Mouse (Mus musculus) lung, embryonic 16.5 days (tissue): ENCODE results near the gene Olfr771. TPM values are rescaled to one million over a fixed set of nuclear protein-coding genes. Genes with fewer than 3 reads are reported as not detected.
"Not testable (repeated sequence)": the region's sequence is repeated elsewhere in the genome, so short reads cannot be mapped to it uniquely, and the experiment has no call there.

Source experiments
- ATAC-seq: fragments of 200-750 bp; cut with Nextera tagmentation; 2 replicates; pipeline ENCODE4 v1.8.0; 2017; ENCODE audit warnings: low read depth, mild to moderate bottlenecking, moderate library complexity
- H3K27ac ChIP-seq: fragments of 300-500 bp; sonication (generic); 2 replicates; pipeline ENCODE4 v1.5.1; 2014; ENCODE audit warnings: mild to moderate bottlenecking, control low read depth, low read length
- H3K27me3 ChIP-seq: fragments of 300-500 bp; sonication (generic); 2 replicates; pipeline ENCODE4 v1.6.1; 2014; ENCODE audit warnings: low read depth, low read length, mixed read lengths; ENCODE audit not compliant: control insufficient read depth, insufficient read depth
- H3K36me3 ChIP-seq: fragments of 300-500 bp; sonication (generic); 2 replicates; pipeline ENCODE4 v1.6.1; 2014; ENCODE audit warnings: low read length; ENCODE audit not compliant: control insufficient read depth, insufficient read depth
- H3K4me1 ChIP-seq: fragments of 300-500 bp; sonication (generic); replicated peaks from 2 replicates; pipeline ENCODE4 v1.6.1; 2014; ENCODE audit warnings: low read length, mixed read lengths; ENCODE audit not compliant: control insufficient read depth, insufficient read depth
- H3K4me2 ChIP-seq: fragments of 300-500 bp; sonication (generic); 2 replicates; pipeline ENCODE4 v1.6.1; 2014; ENCODE audit warnings: low read depth, low read length, control low read depth
- H3K4me3 ChIP-seq: fragments of 300-500 bp; sonication (generic); 2 replicates; pipeline ENCODE4 v1.5.1; 2014; ENCODE audit warnings: mild to moderate bottlenecking, low read length, control low read depth
- H3K9ac ChIP-seq: fragments of 300-500 bp; sonication (generic); 2 replicates; pipeline ENCODE4 v1.6.1; 2014; ENCODE audit warnings: low read length, control low read depth
- H3K9me3 ChIP-seq: fragments of 300-500 bp; sonication (generic); 2 replicates; pipeline ENCODE4 v1.6.1; 2016; ENCODE audit warnings: low read length; ENCODE audit not compliant: control insufficient read depth
- WGBS: fragments of 180-500 bp; shearing (Covaris S2); extraction: QIAGEN DNeasy Blood & Tissue Kit; methylation state at CpG from one replicate; pipeline ENCODE4 v1.1.7; 2014; 5-methylcytosine and 5-hydroxymethylcytosine counted together
- polyA plus RNA-seq: library from polyadenylated mRNA; unstranded; fragments of >200 nt; fragmentation: Nextera tagmentation; extraction: Ambion mirVana; gene quantifications from 2 replicates; pipeline ENCODE4 v1.2.1, GENCODE M21; 2015

Gene Olfr771
- polyA plus RNA-seq, result not detected in 2 replicates

DNA sequence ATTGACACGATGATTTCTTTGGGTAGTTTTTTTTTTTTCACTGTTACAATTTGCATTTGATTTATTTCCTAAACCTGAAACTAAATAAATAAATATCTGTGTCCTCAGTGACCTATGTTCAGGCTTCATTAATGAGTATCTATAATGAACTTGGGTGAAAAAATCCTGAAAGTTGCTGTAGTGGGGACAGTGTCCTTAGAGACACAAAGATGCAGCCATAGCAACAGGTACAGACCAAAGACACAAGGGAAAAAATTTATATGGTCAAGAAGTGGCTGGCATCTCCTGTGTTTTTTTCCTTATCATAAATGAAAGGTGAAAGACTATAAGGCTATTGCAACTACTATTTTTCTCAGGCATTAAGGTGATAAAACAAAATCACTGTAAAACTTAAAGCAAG lies at the start of gene Olfr771:
Gene Olfr771, minus strand, starts transcription at position 101 of the 400 bp plus-strand sequence.
- Histone ChIP-seq H3K27ac (no peak within 1 kb of the TSS), H3K4me3 (no peak within 1 kb of the TSS), H3K36me3 (no peaks in the 10 kb centered on the region), H3K27me3 (no peaks in the 10 kb centered on the region), H3K9me3 (no peaks in the 10 kb centered on the region), H3K9ac (no peak within 1 kb of the TSS), H3K4me1 (no peaks in the 10 kb centered on the region), H3K4me2 (no peak within 1 kb of the TSS)
- WGBS, result 61% methylated on average over 1 of the region's 1 CpGs
- no peak for ATAC-seq

DNA sequence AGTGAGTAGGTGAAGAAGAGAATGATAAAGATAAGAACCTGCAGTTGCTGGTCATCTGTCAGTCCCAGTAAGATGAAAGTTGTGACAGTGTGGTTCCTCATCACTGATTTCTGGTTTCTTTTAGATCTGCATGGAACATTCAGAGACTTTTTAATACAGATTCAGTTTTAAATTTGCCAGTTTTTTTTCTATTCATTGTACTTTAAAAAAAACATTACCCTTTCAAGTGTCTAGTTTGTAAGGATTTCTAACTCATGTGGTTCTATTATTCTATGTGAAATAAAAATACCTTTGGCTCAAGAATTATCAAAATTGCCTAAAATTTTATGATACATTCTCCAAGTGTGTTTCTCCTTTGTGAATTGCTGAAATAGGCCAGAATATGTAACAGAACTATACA lies 22.8 kb upstream of the Olfr771 start, which contains the start of gene Olfr773:
Gene Olfr773, minus strand, starts transcription at position 101 of the 400 bp plus-strand sequence.
- not testable (repeated sequence) for H3K27ac ChIP-seq, H3K4me3 ChIP-seq, ATAC-seq, H3K9me3 ChIP-seq, H3K36me3 ChIP-seq, H3K9ac ChIP-seq, H3K4me1 ChIP-seq, H3K4me2 ChIP-seq, H3K27me3 ChIP-seq

DNA sequence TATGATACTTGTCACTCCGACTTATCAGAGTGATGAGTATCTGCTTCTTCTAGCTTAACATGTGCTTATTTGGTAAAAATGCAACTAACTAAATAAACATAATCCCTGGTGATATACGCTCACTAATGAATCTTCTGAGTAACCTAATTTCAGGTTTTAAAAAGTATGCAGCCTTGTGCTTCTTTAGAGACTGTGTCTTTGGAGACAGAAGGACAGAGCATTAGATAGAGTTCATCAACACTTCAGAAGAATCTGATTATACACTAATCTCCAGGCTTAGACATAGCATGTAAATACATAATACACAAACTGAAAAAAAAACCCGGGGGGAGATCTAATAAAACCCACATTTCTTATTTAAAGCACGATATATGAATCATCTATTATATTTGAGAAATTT lies 13.3 kb upstream of the Olfr771 start, which contains the start of gene Olfr772:
Gene Olfr772, minus strand, starts transcription at position 101 of the 400 bp plus-strand sequence.
- H3K4me3 ChIP-seq, H3K27ac ChIP-seq, H3K9ac ChIP-seq, ATAC-seq, H3K4me1 ChIP-seq, H3K9me3 ChIP-seq, H3K4me2 ChIP-seq, H3K27me3 ChIP-seq, H3K36me3 ChIP-seq: not testable (repeated sequence)
- WGBS, result 72% methylated on average over 3 of the region's 4 CpGs

DNA sequence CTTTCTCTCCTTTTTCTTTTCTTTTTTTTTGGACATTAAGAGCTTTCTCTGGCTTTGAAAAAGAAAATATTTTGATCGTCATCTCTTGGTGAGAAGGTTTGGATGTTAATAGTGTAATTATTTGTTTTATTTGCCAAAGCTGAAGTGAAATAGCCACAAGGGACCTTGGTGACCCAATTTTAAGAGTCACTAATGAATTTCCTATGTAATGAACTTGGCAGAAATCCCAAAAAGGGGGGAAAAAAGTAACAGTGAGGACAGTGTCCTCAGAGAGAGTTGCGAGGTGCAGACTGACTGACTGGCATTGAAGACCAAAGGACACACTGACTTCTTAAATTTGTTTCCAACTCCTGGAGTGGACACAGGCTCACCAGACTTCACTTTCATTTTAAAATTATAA lies 25.7 kb downstream of the Olfr771 start, which contains the start of gene Olfr770:
Gene Olfr770, minus strand, starts transcription at position 101 of the 400 bp plus-strand sequence.
- H3K27ac ChIP-seq, result no peak within 1 kb of the TSS
- no peak within 1 kb of the TSS for H3K4me2 ChIP-seq
- no peak within 1 kb of the TSS for H3K4me3 ChIP-seq
- no peaks in the 10 kb centered on the region for H3K36me3 ChIP-seq
- no peaks in the 10 kb centered on the region for H3K4me1 ChIP-seq
- no peak for ATAC-seq
- no peaks in the 10 kb centered on the region for H3K27me3 ChIP-seq
- H3K9me3 ChIP-seq, result no peaks in the 10 kb centered on the region
- H3K9ac ChIP-seq, result no peak within 1 kb of the TSS
- WGBS, result 71% methylated on average over 2 of the region's 2 CpGs

DNA sequence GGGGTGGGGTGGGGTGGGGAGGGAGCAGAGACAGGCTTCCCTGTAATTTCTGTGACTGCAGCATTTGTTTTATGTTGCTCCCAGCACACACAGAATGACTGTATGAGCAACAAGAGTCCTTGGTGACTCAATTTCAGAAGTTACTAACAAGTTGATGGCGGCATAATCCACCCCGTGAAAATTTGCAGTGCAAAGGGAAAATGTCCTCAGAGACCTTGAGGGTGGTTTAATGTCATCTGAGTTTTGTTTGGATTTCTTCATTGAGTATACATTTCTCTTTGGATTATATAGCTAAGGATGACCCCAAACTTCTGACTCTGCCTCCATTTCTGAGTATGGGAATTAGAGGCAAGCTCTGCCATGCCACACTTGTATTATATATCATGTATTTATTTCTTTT lies 46.8 kb downstream of the Olfr771 start, which contains the start of gene Olfr769:
Gene Olfr769, minus strand, starts transcription at position 101 of the 400 bp plus-strand sequence.
- Histone ChIP-seq H3K9me3 (no peaks in the 10 kb centered on the region), H3K4me3 (no peak within 1 kb of the TSS), H3K9ac (no peak within 1 kb of the TSS), H3K36me3 (no peaks in the 10 kb centered on the region), H3K27me3 (no peaks in the 10 kb centered on the region), H3K27ac (no peak within 1 kb of the TSS), H3K4me1 (no peaks in the 10 kb centered on the region), H3K4me2 (no peak within 1 kb of the TSS)
- no peak for ATAC-seq
- 74% methylated on average over 2 of the region's 2 CpGs for WGBS

DNA sequence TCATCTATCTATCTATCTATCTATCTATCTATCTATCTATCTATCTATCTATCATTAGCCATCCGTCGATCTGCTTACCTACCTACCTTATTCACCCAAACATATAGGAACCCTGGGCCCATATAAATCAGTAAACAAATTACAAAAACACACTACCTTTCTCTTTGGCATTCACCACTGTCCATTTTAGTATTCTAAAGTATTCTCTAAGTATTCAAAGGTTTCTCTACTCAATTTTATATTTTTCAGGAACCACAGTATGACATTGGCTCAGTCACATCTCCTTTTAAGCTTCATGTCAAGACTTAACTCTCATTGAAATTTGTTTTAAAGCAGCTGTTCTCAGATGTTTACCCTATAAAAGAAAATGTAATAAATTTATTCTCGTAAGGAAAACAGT lies 49.4 kb downstream of the Olfr771 start:
- Histone ChIP-seq H3K4me3 (no peak overlapping the region), H3K36me3 (no peaks in the 10 kb centered on the region), H3K4me1 (no peaks in the 10 kb centered on the region), H3K27ac (no peak overlapping the region), H3K4me2 (no peak overlapping the region), H3K9ac (no peak overlapping the region), H3K27me3 (no peaks in the 10 kb centered on the region), H3K9me3 (no peaks in the 10 kb centered on the region)
- WGBS, result 80% methylated on average over 3 of the region's 3 CpGs
- ATAC-seq, result no peak

Other genes with a start within 250 kb of the Olfr771 start
- 16.0 and 24.8 TPM in 2 replicates for gene Rdh5, start 241.9 kb downstream of the Olfr771 start, polyA plus RNA-seq
- 213 and 216 TPM in 2 replicates for gene Bloc1s1, start 240.7 kb downstream of the Olfr771 start, polyA plus RNA-seq
- gene Itga7, start 230.9 kb downstream of the Olfr771 start, polyA plus RNA-seq, result 8.5 and 12.2 TPM in 2 replicates
- gene Mettl7b, start 203.8 kb downstream of the Olfr771 start, polyA plus RNA-seq, result 0.20 and 0.23 TPM in 2 replicates
- gene Olfr9, start 175.3 kb downstream of the Olfr771 start, polyA plus RNA-seq, result not detected in 2 replicates
- not detected in 2 replicates for gene Olfr763, start 154.0 kb downstream of the Olfr771 start, polyA plus RNA-seq
- not detected in 2 replicates for gene Olfr764-ps1, start 124.9 kb downstream of the Olfr771 start, polyA plus RNA-seq
- gene Olfr765, start 114.8 kb downstream of the Olfr771 start, polyA plus RNA-seq, result not detected in 2 replicates
- gene Olfr766-ps1, start 95.8 kb downstream of the Olfr771 start, polyA plus RNA-seq, result not detected in 2 replicates
- not detected in 2 replicates for gene Olfr767, start 81.8 kb downstream of the Olfr771 start, polyA plus RNA-seq
- gene Olfr768, start 65.4 kb downstream of the Olfr771 start, polyA plus RNA-seq, result not detected in 2 replicates
- gene Olfr769, start 46.9 kb downstream of the Olfr771 start, polyA plus RNA-seq, result not detected in 2 replicates
- gene Olfr770, start 25.8 kb downstream of the Olfr771 start, polyA plus RNA-seq, result not detected in 2 replicates
- gene Olfr772, start 13.2 kb upstream of the Olfr771 start, polyA plus RNA-seq, result not detected in 2 replicates
- gene Olfr773, start 22.7 kb upstream of the Olfr771 start, polyA plus RNA-seq, result not detected in 2 replicates
- not detected in 2 replicates for gene Olfr774, start 71.5 kb upstream of the Olfr771 start, polyA plus RNA-seq
- gene Olfr775, start 83.7 kb upstream of the Olfr771 start, polyA plus RNA-seq, result not detected in 2 replicates
- not detected in 2 replicates for gene Olfr776, start 94.4 kb upstream of the Olfr771 start, polyA plus RNA-seq
- not detected in 2 replicates for gene Olfr777, start 106.7 kb upstream of the Olfr771 start, polyA plus RNA-seq
- not detected in 2 replicates for gene Olfr780, start 153.4 kb upstream of the Olfr771 start, polyA plus RNA-seq
- gene Olfr781, start 164.1 kb upstream of the Olfr771 start, polyA plus RNA-seq, result not detected in 2 replicates
- not detected in 2 replicates for gene Olfr782, start 184.1 kb upstream of the Olfr771 start, polyA plus RNA-seq
- 0.05 and 0.06 TPM in 2 replicates for gene Olfr784, start 219.3 kb upstream of the Olfr771 start, polyA plus RNA-seq
- gene Olfr785, start 240.7 kb upstream of the Olfr771 start, polyA plus RNA-seq, result not detected in 2 replicates